Mouse (Mus musculus): ENCODE measurements around the gene Mogs.

Mogs gene

DNA sequence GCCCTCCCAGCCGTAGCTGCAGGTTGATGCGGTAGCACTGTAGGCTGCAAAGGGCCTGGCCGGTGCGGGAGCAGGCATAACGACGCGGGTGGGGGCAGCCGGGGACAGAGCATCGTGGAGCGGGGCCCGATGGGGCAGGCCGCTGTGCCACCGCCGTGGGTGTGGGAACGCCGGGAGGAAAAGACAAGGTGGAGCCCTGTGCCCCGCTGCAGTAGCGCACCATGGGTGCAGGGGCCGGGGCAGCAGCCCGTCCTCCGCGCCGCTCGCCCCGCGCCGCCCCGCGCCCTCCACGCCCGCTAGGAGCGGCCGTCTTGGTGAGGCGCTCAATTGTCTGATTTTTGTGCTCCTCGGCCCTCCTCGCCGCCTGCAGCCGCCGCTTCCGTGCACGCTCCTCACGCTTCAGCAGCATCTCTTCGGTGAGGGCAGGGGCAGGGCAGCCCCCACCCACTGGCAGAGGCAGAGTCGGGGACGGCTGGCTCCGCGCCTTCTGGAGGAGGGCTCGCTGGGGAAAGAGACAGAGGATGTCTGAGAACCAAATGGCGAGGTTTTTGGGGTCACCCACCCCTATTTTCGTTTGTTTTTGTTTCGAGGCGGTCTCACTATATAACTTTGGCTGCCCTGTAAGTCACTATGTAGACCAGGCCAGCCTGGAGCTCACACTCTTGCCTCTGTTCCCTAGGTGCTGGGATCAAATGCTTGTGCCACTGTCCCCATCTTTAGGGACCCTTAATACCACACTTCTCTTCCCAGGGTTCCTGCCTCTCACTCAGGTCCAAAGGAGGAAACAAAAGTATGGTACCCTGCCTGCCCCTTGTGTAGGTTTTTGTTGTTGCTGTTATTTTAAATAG is 6.8 kb downstream of the Mogs start:
- DNase-seq (ENCODE audit: low spot score) = no peak

DNA sequence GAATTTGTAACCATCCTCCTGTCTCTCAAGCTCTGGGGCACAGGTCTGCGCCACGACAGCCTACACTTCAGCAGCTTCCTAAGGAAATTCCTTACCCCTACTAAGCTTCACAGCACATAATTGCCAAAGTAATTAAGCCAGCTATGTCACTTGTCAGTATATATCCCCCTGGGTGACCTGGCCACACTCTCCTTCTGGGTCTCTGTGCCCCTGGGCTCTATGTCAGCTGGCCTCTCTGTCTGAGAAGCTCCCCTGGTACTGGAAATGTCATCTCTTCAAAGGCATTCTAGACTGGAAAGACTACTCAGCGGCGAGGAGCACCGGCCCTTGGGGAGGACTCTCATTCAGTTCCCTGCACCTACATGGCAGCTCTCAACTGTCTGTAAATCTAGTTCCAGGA is 7.7 kb downstream of the Mogs start:
- no peak for DNase-seq (ENCODE audit: low spot score)

DNA sequence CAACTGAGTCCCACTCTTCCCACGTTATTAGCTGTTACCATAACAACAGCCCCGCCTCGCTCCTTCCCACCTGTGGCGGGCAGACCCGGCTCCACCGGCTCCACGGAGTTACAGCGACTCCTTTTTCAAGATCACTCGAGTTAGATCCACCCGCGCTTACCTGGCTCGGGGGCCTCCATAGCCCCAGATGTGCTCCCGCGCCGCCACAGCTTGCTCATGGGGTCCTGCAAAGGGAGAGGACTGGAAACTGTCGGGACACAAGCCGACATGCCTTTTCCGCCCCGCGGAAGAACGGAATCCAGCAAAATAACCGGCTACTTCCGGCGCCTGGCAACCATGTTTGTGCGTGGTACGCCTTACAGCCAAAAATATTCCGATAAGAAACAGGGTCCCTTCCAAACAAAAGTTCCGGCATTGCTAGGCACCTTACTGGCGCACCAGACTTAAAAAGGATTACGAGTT is 9.6 kb downstream of the Mogs start:
- DNase-seq (ENCODE audit: low spot score) = peak; percentile 83

DNA sequence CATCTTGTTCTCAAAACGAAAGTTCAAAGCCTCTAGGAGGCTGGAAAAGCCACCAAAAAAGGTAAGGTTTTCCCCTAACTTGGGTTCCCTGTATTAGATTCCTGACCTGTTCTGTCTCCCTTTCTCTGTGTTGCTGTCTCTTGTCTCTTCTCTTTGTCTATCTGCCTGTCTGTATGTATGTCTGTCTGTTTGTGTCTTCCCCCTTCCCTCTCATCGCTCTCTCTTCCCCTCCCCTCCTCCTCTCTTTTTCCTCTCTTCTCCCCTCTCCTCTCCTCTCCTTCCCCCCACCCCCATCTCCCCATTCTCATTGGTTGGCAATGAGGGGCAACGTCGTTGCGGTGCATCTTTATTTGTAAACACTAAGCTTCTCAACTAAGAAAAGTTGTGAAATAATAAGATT is 10.0 kb downstream of the Mogs start, which contains the start of gene Ino80b:
TSS of gene Ino80b (minus strand) at position 101 of the 400 bp plus-strand sequence.
- no peak for DNase-seq (ENCODE audit: low spot score)

DNA sequence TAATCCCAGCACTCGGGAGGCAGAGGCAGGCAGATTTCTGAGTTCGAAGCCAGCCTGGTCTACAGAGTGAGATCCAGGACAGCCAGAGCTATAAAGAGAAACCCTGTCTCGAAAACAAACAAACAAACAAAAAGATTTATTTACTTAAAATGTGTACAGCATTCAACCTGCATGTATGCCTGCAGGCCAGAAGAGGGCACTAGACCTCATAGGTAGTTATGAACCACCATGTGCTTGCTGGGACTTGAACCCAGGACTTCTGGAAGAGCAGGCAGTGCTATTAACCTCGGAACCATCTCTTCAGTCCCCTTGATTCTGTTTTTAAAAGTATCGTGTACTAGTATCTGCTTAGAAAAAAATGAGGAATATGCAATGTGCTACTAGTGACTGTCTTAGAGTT is 12.1 kb downstream of the Mogs start:
- no peak for DNase-seq (ENCODE audit: low spot score)

DNA sequence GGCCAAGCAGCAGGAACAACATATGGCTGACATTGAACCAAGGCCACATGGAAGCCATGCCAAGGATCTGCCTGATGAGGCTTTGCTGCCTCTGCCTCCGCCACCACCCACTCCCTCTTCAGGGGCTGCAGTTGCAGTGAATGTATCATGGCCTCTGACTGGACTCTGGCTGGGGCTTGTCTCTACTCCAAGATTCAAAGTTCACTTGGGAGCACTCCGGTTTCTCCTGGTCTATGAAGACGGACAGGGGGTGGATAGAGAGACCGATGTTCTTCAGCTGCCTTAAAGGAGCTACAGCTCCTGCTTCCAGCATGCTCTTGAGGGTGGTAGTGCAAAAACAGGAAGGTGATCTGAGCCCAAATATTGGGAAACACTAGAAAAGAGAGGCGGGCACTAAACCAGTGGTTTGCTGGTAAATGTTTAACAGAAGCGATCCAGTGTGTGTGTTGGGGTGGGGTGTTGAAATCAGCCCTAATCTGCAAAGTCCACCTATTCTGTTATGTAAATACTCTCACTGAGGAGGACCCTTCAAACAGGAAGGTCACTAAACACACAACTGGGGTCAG is 16.3 kb downstream of the Mogs start:
- no peak for DNase-seq (ENCODE audit: low spot score)

DNA sequence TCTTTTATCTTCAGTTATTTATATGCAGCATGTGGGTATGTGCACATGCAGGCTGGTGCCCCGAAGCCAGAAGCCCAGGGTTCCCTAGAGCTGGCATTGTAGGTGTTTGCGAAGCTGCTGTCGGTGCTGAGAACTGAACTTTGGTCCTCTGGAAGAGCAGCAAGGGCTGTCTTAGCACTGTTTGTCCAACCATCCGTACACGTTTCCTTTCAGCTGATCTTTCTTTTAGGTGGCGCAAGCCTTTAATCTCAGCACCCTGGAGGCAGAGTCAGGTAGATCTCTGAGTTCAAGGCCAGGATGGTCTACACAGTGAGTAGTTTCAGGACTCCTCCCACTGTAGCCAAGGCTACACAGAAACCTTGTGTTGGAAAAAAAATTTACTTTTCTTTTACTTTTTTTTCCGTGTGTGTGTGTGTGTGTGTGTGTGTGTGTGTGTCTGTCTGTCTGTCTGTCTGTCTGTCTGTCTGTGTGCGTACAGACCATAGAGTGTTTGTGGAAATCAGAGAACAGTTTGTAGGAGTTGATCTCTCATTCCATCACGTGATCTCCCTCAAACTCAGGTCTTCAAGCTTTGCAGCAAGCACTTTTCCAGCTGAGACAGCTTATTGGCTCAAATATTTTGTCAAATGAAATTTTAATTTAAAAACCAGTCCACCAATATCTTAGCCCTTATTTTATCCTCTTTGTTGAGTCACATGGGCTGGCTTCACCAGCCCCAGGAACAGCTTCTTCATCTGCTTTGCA is 17.1 kb downstream of the Mogs start:
- no peak for DNase-seq (ENCODE audit: low spot score)

DNA sequence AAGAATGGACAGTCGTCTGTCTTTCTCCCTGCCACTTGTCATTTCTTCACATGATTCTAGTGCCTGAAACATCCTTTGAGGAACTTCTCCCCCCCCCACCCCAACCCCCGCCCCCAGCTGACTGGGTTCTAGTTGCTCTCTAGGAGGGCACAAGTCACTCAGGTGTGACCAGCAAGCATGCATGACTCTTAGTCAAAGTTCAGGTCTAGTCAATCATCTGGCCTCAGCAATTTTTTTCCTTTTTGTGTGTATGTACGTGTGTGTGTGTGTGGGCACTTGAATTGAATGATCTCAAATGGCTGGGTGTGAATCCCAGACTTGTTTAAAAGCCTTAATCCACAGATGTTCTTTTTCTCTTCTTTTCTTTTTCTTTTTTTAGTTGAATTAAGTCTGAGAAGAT is 18.9 kb downstream of the Mogs start:
- DNase-seq (ENCODE audit: low spot score) = no peak

DNA sequence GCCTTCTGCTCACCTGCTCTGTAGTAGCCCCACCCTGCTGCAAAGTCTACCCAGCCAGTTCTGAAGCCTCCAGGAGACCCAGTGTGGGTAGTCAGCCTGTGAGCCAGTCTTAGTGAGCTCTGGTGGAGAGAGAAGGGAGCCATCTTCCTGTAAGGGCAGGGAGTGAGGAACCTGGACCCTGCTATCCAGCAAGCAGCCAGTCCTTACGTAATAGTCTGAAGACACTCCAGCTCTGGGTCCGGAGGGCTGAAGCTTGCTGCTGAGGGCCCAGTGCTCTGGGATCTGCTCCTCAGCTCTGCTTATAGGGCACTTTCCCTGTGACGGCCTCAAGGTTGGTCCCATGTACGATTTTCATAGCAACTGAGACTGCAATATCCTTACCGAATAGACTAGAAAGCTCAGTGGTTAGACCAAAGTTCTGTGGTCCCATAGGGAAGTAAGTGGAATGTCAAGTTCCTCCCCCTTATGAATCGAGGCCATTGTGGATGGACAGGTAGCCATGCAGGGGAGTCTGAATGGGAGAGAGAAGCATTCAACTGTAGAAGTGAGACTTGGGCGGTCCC is 19.7 kb downstream of the Mogs start, which contains the start of gene Rtkn:
TSS of gene Rtkn (plus strand) at position 513 of the 563 bp plus-strand sequence.
- DNase-seq (ENCODE audit: low spot score) = no peak

DNA sequence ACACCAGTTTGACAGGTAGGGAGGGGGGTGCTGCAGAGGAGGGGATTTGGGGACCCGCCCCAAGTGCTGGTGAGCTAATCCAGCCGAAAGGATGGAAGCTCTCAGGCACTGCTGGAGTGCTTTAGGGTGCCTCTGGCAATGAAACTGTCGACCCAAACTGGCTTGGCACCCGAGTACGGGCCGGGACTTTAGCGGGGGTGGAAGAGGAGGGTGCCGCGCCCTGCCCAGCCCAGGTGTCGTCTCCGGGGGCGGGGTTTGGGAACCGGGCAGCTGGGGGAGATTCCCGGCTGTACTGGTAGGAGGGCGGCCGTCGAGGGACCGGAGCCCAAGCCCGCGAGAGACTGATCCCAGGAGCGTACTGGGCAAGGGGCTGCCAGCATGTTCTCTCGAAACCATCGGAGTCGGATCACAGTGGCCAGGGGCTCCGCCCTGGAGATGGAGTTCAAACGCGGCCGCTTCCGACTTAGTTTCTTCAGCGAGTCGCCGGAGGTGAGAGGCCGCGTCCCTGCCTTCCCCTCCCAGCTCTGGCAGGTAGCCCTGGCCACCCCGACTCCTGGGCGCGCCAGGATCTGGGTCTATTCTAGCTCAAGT is 20.4 kb downstream of the Mogs start:
- no peak for DNase-seq (ENCODE audit: low spot score)

DNA sequence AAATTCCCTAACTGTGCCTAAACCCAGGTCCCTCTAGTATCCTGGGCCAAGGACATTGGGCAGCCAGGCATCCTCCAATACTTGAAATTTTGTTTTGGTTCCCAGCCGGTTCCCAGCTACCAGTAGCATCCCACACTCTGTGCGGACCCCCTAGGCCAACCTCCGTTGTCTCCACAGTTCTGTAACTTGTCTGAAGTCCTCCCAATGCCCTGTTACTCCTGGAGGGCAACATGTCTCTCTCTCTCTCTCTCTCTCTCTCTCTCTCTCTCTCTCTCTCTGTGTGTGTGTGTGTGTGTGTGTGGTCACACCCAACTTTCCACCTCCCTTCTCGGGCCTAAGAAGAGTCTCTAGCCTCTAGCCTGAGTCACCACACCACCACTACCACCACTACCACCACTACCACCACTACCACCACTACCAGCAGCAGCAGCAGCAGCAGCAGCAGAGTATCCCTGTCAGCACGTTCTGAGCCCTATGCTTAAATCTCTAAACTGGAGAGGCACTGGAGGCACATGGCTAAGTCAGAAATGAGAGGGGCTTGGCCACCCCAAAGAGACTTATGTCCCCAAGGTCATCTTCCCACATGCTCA is 21.1 kb downstream of the Mogs start:
- no peak for DNase-seq (ENCODE audit: low spot score)

DNA sequence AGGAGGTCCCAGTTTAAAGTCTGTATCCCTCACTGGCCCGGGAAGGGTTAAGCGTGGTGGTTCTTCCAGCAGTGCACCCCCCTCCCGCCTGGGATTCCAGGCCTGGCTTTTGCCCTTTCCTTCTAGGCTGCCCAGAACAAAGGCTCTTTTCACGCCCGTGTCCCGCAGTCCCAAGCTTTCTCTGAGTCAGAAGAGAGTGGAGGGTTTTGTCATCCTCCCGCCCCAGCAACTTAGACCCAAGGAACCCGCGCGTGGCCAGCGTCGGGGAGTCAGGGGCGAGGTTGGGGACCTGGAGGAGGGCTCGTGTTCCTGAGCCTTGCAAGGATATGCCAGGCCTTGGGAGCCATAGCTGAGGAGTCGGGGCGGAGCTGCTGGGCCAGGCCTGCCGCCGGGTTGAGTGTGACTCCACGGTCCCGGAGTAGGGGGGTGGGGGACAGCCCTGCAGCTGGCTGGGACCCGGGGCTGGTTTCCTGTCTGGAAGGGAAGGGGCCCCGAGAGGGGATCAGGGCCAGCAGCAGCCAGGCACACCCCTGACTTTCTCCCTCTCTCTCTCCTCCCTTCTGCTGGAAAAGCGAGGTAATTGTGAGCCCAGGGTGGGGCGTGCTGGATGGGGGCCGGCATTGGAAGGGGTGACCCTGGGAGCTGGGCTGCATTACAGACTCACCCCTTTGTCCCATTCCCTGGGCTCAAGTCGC is 21.7 kb downstream of the Mogs start:
- no peak for DNase-seq (ENCODE audit: low spot score)

DNA sequence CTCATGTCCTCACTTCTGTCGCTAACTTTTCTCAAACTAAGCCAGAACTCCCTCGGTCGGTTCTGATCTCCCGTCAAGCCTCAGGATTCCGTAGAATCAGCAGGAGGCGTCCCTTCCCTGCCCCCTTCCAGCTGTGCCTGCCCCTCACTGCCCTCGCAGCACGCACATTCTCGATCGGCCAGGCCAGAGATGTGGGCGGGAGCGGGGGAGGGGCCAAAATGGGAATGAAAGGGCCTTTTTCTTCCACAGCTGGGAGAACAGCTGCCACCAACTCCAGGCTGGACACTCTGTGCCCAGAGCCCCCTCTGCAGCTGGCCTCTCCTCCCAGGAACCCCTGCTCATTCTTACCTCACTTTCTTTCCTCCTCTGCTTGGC is 22.3 kb downstream of the Mogs start:
- no peak for DNase-seq (ENCODE audit: low spot score)

DNA sequence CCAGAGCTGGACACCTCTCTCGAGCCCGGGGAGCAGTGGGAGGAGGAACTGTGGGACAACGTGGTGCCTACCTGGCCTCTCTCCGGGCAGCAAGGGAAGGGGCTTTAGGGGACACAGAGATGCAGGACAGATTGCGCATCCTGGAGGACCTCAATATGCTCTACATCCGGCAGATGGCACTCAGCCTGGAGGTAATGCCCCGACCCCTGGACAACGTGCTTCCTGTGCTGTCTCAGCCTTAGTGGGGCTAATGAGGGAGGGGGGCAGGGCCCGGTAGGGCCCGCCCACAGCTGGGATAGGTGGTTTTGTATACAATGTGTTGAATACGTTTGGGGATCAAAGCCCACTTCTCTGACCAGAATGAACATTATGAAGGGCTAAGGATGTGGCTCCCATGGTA is 22.8 kb downstream of the Mogs start:
- DNase-seq (ENCODE audit: low spot score) = no peak

DNA sequence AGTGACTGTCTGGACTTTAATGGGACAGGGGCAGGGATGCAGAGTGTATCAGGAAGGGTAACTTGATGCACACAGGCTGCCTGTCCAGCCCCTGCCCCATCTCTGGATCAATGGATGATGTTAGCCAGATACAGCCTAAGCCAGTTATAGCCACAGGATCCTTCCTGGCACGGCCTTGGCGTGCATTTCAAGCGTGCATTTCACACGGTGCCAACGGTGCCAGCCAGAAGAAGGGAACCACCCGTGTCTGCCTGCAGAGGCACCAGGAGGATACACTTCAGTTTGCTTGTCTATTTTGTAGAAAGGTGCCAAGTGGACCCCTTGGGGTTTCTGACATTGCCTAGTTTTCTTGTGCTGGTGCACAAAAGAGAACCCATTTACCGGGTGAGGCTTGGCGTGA is 24.7 kb downstream of the Mogs start:
- DNase-seq (ENCODE audit: low spot score) = no peak

DNA sequence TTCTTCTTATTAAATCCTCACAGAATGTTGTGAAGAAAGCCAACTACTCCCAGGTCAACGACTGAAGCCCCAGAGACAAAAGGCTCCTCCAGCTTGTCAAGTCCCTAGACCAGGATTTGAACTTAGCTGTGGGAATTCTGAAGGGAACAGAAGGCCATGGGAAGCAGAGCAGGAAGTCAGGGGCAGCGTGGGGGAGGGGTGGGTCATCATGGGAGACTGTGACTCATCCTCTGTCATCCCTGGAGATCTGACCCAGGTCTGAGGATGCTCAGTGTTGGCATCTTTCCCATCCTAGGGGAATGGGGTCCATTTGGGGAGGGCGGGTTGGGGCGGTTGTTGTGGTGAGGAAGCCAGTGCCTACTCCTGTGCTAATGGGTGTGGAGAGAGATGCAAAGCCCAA is 26.3 kb downstream of the Mogs start:
- DNase-seq (ENCODE audit: low spot score) = no peak

DNA sequence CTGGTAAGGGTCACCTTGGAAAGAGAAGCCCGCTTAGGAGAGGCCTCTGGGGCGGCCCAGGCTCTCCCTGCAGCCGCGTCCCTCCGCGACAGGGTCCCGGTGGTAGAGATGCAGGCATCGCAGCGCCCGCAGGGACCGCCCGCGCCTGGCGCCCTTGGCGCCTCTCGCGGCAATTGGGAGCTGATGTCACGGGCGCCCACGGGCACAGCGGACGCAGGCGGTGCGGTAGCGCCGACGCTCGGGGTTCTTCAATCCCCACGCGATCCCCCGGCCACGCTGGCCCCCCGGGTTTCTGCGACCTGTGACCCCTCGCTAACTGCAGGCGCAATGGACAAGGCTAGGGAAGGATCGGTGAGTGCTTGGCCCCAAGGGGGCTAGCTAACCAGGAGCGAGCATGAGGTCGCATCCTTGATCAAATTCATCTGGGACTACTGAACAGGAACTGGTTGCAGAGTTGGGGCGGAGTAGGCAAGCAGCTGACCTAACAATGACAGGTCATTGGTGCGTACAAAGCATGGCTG is 27.0 kb downstream of the Mogs start:
- no peak for DNase-seq (ENCODE audit: low spot score)

DNA sequence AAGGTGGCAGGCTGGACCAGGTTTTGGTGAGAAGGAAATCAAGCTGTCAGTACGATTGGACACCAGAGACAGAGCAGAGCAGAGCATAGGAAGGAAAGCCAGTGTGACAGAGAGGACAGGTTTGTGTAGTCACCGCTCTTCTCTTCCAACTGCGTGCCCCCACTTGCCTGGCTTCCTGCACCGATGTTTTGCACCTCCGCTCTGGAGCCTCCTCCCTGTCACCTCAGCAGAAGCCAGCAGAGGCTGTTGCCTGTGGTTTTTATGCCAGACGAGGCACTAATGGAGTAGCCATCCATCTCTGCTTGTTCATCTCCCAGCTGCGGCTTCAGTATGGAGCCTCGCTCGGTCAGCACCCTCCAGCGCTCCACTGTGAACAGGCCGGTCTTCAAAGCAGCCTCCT is 27.6 kb downstream of the Mogs start:
- DNase-seq (ENCODE audit: low spot score) = no peak

DNA sequence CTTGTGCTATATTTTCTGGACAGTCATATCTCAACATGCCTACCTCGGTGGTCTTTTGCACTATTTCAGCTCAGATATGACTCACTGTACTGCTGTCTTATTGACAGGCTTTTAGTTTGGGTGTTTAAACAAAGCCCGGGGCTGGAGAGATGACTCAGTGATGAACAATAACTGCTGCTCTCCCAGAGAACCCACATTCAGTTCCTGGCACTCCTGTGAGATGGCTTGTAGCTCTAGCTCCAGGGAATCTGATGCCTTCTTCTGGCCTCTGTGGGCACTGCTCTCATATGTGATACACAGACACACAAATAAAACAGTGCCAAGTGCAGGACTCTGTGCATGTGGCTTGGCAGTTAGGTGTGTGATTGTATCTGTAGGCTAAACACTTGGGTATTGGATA is 29.9 kb downstream of the Mogs start:
- no peak for DNase-seq (ENCODE audit: low spot score)

DNA sequence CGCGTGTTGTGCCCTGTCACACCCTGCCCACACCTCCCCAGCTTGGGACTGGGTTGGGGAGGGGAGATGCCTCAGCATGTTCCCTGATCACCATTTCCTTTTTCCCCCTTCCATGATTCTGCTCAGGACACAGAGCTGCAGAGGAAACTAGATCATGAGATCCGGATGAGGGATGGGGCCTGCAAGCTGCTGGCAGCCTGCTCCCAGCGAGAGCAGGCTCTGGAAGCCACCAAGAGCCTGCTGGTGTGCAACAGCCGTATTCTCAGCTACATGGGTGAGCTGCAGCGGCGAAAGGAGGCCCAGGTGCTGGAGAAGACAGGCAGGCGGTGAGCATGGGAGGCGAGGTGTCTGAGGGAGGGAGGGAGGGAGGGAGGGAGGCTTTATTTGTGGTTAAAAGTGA is 30.5 kb downstream of the Mogs start:
- no peak for DNase-seq (ENCODE audit: low spot score)

DNA sequence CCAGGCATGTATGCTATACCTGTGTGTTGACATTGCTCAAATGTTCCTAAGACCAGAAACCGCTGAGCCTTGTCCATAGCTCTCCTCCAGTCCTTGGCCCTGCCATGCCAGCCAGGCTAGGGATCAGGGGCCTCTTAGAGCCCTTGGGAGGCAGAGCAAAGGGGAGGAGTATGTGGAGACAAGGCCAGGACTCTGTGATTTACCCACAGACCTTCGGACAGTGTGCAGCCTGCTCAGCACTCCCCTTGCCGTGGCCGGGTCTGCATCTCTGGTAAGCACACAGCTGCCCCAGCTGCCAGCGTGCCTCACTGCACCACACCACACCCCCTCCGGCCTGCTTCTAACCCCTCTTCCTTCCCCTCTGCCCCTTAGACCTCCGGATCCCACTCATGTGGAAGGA is 32.0 kb downstream of the Mogs start:
- DNase-seq (ENCODE audit: low spot score) = no peak

Measured in spleen, adult 12 weeks (tissue).